Mouse (Mus musculus) cerebellum, adult 18-20 months (tissue): ENCODE data around the gene Lin7b.

Experiments
- DNase-seq, 2 experiments: peaks; one replicate each; pipeline ENCODE4 v3.0.0; 2021

Lin7b gene

GRCm38 (mm10) chr7:45346905-45347304, 23.5 kb downstream of the Lin7b start:
- DNase-seq: no peak

GRCm38 (mm10) chr7:45343543-45343942, 26.8 kb downstream of the Lin7b start:
- DNase-seq: no peak

- no peak for DNase-seq
Observed at GRCm38 (mm10) chr7:45342081-45342480, 28.3 kb downstream of the Lin7b start.

- peak; percentile 52 to 59 for DNase-seq
Observed at GRCm38 (mm10) chr7:45341303-45341702, 29.1 kb downstream of the Lin7b start.

DNA sequence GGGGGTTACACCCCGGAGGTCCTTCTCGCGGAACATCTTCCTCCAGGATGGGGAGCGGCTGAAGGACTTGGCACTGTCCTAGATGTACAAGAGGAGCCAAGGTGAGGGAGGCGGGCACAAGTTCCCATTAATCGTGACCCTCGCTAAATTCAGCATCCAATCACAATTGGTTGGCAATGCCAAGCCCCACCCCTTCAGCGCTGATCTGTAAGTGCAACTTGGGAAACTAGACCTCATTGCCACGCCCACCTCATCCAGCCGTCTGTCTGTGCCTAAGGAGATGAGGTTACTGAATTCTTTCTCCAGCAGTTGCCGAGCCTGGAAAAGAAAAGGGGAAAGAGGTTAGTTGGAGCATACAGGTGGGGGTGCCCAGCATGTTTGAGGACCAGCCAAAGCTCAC, 29.7 kb downstream of the Lin7b start:
- DNase-seq: no peak

- no peak for DNase-seq
Observed at GRCm38 (mm10) chr7:45340066-45340442, 30.3 kb downstream of the Lin7b start.

GRCm38 (mm10) chr7:45339410-45340065, 30.8 kb downstream of the Lin7b start:
- DNase-seq: peak; percentile 71 to 74

GRCm38 (mm10) chr7:45338161-45338911, 32.0 kb downstream of the Lin7b start:
- peak; percentile 44 to 46 for DNase-seq

- DNase-seq: no peak
Observed at GRCm38 (mm10) chr7:45337469-45337868, 32.9 kb downstream of the Lin7b start.

DNA sequence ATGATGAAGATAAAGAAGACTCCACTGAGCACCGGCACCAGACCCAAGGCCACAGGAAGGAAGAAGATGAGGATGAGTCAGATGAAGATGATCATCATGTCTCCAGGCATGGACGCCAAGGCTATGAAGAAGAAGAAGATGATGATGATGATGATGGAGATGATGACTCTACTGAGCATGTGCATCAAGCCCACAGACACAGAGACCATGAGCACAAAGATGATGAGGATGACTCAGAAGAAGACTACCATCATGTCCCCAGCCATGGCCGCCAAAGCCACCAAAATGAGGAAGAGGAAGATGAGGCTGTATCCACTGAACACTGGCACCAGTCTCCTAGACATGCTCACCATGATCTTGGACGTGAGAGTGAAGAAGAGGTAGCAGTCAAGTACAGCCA, 34.1 kb downstream of the Lin7b start:
- no peak for DNase-seq

- no peak for DNase-seq
Observed at GRCm38 (mm10) chr7:45335056-45335455, 35.3 kb downstream of the Lin7b start, which contains the start of gene Hrc. TSS of gene Hrc (plus strand) at chr7:45335290.

DNA sequence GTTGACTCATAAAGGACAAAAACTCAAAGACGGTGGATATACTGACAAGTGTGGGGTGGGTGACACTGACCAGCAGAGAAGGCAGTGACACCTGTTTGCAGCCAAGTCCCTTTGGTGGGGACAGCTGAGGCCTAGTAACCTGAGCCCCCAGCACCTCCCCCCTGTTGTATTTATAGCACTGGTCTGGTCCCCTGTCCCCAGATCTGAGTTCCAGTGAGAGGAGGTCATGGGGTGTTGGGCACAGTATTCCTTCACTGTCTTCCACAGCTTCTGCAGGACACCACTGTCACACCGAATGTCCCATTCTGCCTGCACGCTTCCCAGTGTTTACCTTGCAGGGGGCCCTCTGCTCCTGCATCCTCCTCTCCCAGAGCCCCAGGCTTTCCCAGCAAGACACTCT, 35.8 kb downstream of the Lin7b start:
- DNase-seq: no peak

GRCm38 (mm10) chr7:45333431-45333982, 36.9 kb downstream of the Lin7b start, which contains the start of gene Trpm4:
TSS of gene Trpm4 (minus strand) at chr7:45333780.
- DNase-seq: peak; percentile 76 to 79

DNA sequence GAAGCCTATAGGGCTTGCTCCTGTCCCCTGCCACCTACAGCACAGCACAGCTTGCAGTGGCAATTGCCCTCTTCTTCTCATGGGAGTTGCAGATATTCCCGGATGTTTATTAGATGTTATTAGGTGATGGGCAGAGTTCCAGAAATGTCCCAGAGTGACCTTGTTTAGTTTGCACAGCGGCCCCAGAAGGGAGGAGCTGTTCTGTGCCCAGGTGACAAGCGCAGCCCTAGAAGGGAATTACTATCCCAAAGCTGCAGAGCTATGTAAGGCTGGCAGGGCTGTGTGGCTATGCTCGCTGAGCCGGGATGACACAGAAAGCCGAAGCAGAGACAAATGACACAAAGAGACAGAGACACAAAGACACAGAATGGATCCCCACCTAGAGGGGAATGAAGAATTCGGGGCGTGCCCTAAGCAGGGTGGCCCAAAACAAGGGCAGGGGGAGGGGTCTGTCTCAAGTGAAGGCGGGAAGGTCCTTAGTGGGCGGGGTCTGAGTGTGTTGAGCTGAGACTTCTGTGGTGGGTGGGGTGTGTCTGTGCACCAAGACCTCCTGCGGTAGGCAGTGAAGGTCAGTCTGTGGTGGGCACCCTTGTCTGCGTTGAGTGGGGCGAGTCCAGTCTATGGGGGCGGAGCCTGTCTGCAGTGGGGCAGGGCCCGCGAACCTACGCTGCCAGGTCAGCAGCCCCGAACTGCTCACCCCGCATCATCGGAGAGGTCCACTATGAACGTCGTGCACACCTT, 37.5 kb downstream of the Lin7b start:
- peak; percentile 40 to 44 for DNase-seq

GRCm38 (mm10) chr7:45331502-45331901, 38.9 kb downstream of the Lin7b start:
- no peak for DNase-seq

DNA sequence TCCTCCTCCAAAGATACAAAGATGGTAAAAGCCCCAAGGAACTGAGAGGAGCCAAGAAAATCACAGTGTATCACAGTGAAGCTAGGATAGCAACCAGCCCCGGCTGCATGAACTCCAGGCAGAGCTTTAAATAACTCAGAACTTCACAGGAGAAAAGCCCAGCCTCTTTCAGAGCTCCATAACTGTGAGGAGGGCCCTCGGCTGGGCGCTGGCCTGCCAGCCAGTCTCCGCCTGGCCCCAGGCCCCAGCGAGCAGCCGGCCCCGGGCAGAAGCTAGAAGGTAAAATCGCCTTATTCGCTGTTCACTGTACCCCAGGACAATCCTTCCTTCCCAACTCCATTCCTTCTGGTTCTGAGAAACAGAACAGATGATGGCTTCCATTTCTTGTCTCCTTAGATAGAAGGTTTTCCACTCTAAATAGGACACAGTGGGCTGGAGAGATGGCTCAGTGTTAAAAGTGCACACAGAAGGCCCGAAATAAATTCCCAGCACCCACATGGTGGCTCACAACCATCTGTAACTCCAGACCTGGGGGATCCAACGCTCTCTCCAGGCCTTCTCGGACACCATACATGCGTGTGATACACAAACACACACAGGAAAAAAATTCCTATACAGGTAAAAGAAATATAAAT, 41.4 kb downstream of the Lin7b start:
- no peak for DNase-seq

DNA sequence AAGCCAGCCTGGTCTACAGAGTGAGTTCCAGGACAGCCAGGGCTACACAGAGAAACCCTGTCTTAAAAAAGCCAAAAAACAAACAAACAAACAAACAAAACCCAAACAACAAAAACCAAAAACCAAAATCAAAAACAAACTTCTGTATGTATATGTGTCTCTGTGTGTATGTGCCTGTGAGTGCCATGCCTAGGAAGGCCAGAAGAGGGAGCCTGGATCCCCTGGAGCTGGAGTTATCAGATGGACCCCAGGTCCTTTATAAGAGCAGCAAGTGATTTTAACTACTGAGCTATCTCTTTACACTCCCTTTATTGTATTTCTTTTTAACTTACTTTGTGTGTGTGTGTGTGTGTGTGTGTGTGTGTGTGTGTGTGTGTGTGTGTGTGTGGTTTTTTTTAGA, 44.6 kb downstream of the Lin7b start:
- no peak for DNase-seq

DNA sequence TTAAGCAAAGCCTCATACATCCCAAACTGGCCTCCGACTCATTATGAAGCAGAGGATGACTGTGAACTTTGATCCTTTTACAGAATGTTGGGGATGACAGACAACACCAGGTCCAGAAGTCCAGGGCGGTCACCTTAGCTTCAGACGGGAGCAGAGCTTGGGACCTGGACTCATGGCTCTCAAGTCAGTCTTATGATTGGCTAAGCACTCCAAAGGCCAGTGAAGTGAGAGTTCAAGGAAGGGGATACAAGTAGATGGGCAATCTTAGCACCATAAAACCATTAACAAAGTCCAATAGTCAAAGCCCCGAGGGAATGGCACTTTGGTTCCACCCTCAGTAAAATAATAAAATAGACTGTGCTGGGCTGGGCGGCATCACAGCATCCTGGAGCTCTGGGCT, 47.3 kb downstream of the Lin7b start:
- no peak for DNase-seq

DNA sequence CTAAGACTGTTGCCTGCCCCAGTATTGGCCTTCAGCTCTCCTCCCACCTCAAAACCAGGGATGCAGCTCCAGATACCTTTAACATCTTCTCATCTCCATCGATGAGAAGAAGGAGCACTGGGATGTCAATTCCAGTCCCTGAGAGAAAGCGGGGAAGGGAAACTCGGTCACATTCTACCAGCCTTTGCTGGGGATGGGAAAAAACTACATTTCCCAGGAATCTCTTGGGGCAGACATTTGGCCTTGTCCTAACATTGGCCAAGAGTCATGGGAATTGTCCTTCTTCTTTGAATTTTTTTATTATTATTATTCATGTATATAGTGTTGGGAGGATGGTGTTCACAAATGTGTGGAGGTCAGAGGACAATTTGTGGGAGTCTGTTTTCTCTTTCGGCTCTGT, 48.1 kb downstream of the Lin7b start:
- no peak for DNase-seq
